Mouse (Mus musculus): ENCODE data around the gene Crkl.

GRCm38 (mm10) chr16:17474761-17475160 is 23.0 kb downstream of the Crkl start:
- no peak for TF ChIP-seq GATA1 (IDR thresholded peaks at IDR 0.05; ENCODE audit: low read length)
- TF ChIP-seq TAL1 (IDR thresholded peaks at IDR 0.05; ENCODE audit: low read length): no peak
